Mouse (Mus musculus) thymus, postnatal 0 days (tissue): ENCODE results near the gene Mfsd14a. TPM values are rescaled to one million over a fixed set of nuclear protein-coding genes. Genes with fewer than 3 reads are reported as not detected.
"Not testable (repeated sequence)": the region's sequence is repeated elsewhere in the genome, so short reads cannot be mapped to it uniquely, and the experiment has no call there.

Experiments used
- DNase-seq: peaks from one replicate; pipeline ENCODE4 v3.0.0-alpha.2; 2015; ENCODE audit warnings: low spot score
- polyA plus RNA-seq: library from polyadenylated mRNA; unstranded; fragments of >200 nt; fragmentation: Nextera tagmentation; extraction: Ambion mirVana; gene quantifications from 2 replicates; pipeline ENCODE4 v1.2.1, GENCODE M21; 2015

The Mfsd14a gene
- polyA plus RNA-seq, result 68.6 and 69.9 TPM in 2 replicates

GRCm38 (mm10) chr3:116662463-116662863, at the start of gene Mfsd14a:
Gene Mfsd14a (minus strand): TSS chr3:116662677.
- peak; percentile 97 for DNase-seq

- peak; percentile 54 for DNase-seq
Observed at GRCm38 (mm10) chr3:116711624-116712435, 49.4 kb upstream of the Mfsd14a start.

- DNase-seq, result no peak
Observed at GRCm38 (mm10) chr3:116710941-116711340, 48.5 kb upstream of the Mfsd14a start.

GRCm38 (mm10) chr3:116705637-116706204, 43.2 kb upstream of the Mfsd14a start:
- DNase-seq, result no peak

- DNase-seq, result no peak
Observed at GRCm38 (mm10) chr3:116703835-116704234, 41.4 kb upstream of the Mfsd14a start.

- no peak for DNase-seq
Observed at GRCm38 (mm10) chr3:116702647-116703272, 40.3 kb upstream of the Mfsd14a start.

- peak; percentile 8 for DNase-seq
Observed at GRCm38 (mm10) chr3:116701601-116702000, 39.1 kb upstream of the Mfsd14a start.

- no peak for DNase-seq
Observed at GRCm38 (mm10) chr3:116698786-116699185, 36.3 kb upstream of the Mfsd14a start.

- no peak for DNase-seq
Observed at GRCm38 (mm10) chr3:116695666-116695985, 33.1 kb upstream of the Mfsd14a start.

GRCm38 (mm10) chr3:116694955-116695665, 32.6 kb upstream of the Mfsd14a start:
- no peak for DNase-seq

- DNase-seq, result no peak
Observed at GRCm38 (mm10) chr3:116694312-116694711, 31.8 kb upstream of the Mfsd14a start.

- no peak for DNase-seq
Observed at GRCm38 (mm10) chr3:116681160-116681559, 18.7 kb upstream of the Mfsd14a start, which contains the start of gene Gm43191. Gene Gm43191 (minus strand): TSS chr3:116681260.

GRCm38 (mm10) chr3:116664281-116664680, 1.8 kb upstream of the Mfsd14a start:
- not testable (repeated sequence) for DNase-seq

GRCm38 (mm10) chr3:116661870-116662414, 535 bp downstream of the Mfsd14a start:
- no peak for DNase-seq

- peak; percentile 34 for DNase-seq
Observed at GRCm38 (mm10) chr3:116661288-116661869, 1.1 kb downstream of the Mfsd14a start.

- no peak for DNase-seq
Observed at GRCm38 (mm10) chr3:116659856-116660430, 2.5 kb downstream of the Mfsd14a start.

- DNase-seq, result no peak
Observed at GRCm38 (mm10) chr3:116658928-116659565, 3.4 kb downstream of the Mfsd14a start.

GRCm38 (mm10) chr3:116656184-116656965, 6.1 kb downstream of the Mfsd14a start:
- DNase-seq, result no peak

GRCm38 (mm10) chr3:116654051-116654450, 8.4 kb downstream of the Mfsd14a start:
- DNase-seq, result not testable (repeated sequence)
